Mouse (Mus musculus) CH12F3 (cell line): ENCODE data around the gene Pabpc1l.

Experiments
- in situ Hi-C: fragments of 300-500 bp; cut with MboI; formaldehyde crosslinking; loops from 2 replicates; pipeline ENCODE4 v1.14.3; 2020; ENCODE audit warnings: low sequenced_read_pairs

Gene Pabpc1l

DNA sequence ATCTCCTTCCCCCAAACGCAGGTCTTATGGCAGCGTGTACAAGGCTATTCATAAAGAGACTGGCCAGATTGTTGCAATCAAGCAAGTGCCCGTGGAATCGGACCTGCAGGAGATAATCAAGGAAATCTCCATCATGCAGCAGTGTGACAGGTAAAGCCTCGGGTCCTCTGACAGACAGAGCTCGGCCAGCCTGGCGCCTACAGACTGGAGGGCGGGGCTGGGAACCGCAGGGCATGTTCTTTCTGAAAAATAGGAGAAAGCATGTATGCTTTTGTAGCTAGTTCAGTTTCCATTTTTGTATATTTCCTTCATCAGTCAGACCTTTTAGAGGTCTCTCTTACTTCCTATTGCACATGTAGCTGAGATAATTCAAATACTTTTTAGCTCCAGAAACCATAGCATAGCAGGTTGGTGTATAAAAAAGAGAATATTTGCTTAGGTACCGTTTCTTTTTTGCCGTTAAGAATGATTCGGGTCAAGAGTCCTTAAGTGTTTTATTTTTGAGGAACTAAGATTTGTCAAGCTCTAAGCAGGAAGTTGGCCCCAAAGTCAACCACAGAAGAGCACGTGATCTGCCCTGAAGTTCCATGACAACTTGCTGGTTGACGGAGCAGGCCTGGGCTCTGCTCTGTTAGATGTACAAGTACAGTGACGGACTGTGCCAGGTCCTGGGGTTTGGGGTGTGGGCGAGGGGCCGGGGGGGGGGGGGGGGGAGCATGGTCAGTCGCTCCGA lies 58.5 kb downstream of the Pabpc1l start:
- in situ Hi-C loops = no loop called here

- in situ Hi-C loops = no loop called here
These were observed 59.1 kb downstream of the Pabpc1l start for GRCm38 (mm10) chr2:164084342-164084700.

GRCm38 (mm10) chr2:164087416-164088017 lies 62.3 kb downstream of the Pabpc1l start:
- in situ Hi-C loops = no loop called here

DNA sequence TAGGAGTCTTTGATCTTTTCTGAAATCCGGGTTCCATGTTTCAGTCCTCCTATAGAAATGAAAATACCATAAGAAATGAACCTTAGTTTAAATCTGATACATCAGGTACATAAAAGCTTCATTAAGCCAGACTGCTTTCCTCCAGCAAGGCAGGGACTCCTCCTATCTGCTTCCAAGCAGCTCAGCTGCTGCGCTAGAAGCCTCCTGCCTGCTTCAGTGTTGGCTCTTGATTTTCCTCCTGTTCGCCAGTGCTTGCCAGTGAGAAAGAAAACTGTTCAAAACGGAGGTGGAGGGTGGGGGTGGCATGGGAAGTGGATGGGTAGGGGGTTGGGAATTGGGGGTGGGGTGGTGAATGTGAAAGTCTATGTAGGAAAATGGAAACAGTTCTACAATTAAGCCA lies 64.3 kb downstream of the Pabpc1l start:
- in situ Hi-C loops = no loop called here

DNA sequence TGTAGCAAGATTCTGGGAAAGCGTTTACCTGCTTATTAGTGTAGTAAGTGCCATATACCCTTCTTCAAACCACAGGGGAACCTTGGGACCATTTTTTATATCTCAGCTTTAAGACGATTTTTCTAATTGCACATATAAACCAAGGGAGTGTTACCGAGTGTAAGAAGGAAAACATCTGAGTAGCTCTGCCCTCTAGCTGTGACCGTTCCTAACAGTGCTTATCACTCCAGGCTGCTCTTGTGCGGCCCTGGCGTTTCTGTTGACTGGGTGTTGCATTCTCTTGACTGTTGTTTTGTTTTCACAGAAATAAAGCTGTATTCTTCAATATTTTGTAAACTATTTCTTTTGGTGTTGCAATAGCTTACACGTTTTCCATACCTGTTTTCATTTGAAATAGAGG lies 68.9 kb downstream of the Pabpc1l start:
- in situ Hi-C loops = no loop called here

GRCm38 (mm10) chr2:164098603-164099250 lies 73.5 kb downstream of the Pabpc1l start:
- in situ Hi-C loops = no loop called here
